Mouse (Mus musculus): Measurements from ENCODE around the gene Sept1. TPM values are rescaled to one million over a fixed set of nuclear protein-coding genes. Genes with fewer than 3 reads are reported as not detected.
A peak's percentile ranks its signal among the peaks of the same experiment; 100 is the strongest.

Gene Sept1
- total and polyA plus RNA-seq, 3 experiments: 30.6 to 116 TPM; not detected in 1

GRCm38 (mm10) chr7:127185601-127186000 lies 47.3 kb downstream of the Sept1 start (continued):
- no peak for TF ChIP-seq NRF1 (IDR thresholded peaks at IDR 0.05; ENCODE audit: insufficient read depth, low read depth, low read length, poor library complexity, severe bottlenecking)
- TF ChIP-seq TCF12 (IDR thresholded peaks at IDR 0.05; ENCODE audit: low read depth, low read length): peak; percentile 8; the same call in 1 of the 2 replicates
- TF ChIP-seq NELFE (IDR thresholded peaks at IDR 0.05; ENCODE audit: low read depth, low read length): no peak
- no peak for TF ChIP-seq ZNF384 (IDR thresholded peaks at IDR 0.05; ENCODE audit: low read depth, low read length)
- TF ChIP-seq POLR2AphosphoS2 (IDR thresholded peaks at IDR 0.05; ENCODE audit: low read length): no peak
- TF ChIP-seq TBP (IDR thresholded peaks at IDR 0.05; ENCODE audit: low read depth, low read length): no peak
- no peak for TF ChIP-seq USF1 (IDR thresholded peaks at IDR 0.05; ENCODE audit: low read depth, low read length)
- no peak for TF ChIP-seq CHD1 (IDR thresholded peaks at IDR 0.05; ENCODE audit: low read depth, low read length)
- TF ChIP-seq UBTF (IDR thresholded peaks at IDR 0.05; ENCODE audit: borderline replicate concordance, insufficient read depth, low read depth, low read length): no peak
- TF ChIP-seq ZMIZ1 (IDR thresholded peaks at IDR 0.05; ENCODE audit: low read depth, low read length): no peak
- TF ChIP-seq RCOR1 (IDR thresholded peaks at IDR 0.05; ENCODE audit: low read depth, low read length): 0 out of 2 replicates have a peak, but pooled peaks have one; percentile 30
- no peak for TF ChIP-seq BHLHE40 (IDR thresholded peaks at IDR 0.05; ENCODE audit: borderline replicate concordance, low read depth, low read length)
- TF ChIP-seq SIN3A (IDR thresholded peaks at IDR 0.05; ENCODE audit: low read length): peak; percentile 55; the same call in 1 of the 2 replicates
- no peak for TF ChIP-seq USF2 (IDR thresholded peaks at IDR 0.05; ENCODE audit: borderline replicate concordance in 1 of 2, insufficient read depth in 1 of 2, low read depth in 1 of 2, low read length in 2 of 2)
- TF ChIP-seq MAZ (IDR thresholded peaks at IDR 0.05; ENCODE audit: low read depth, low read length): peak; percentile 61; the same call in 1 of the 2 replicates
- 0 out of 2 replicates have a peak, but pooled peaks have one; percentile 20 for TF ChIP-seq ETS1 (IDR thresholded peaks at IDR 0.05; ENCODE audit: low read depth, low read length)
- no peak for TF ChIP-seq TAL1 (IDR thresholded peaks at IDR 0.05; ENCODE audit: low read length)
- no peak for TF ChIP-seq MAFK (IDR thresholded peaks at IDR 0.05; ENCODE audit: borderline replicate concordance, low read depth, low read length)

DNA sequence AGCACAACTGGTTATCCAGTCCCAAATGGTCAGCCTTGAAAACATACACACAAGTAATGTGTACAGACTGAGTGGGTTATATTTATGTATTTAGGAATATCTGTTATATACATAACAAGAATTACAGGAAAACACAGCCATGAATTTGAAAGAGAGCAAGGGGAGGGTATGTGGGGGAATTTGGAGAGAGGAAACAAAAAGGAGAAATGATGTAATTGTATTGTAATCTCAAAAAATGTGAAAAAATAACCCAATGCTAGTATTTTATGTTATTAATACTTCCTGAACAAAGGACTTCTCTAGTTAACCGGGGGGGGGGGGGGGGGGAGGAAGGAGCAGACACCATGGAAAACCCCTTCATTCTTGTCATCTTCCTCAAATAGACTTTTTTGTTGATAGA lies 48.2 kb downstream of the Sept1 start:
- DNase-seq (ENCODE audit: low read depth, low spot score): peak; percentile 61
- Histone ChIP-seq H3K79me2 (ENCODE audit: control insufficient read depth, insufficient read depth, low read length, poor library complexity) (no peaks in the 10 kb centered on the region; the same call in 1 of the 2 replicates), H3K4me1 (ENCODE audit: control insufficient read depth in 1 of 2, insufficient read depth in 2 of 2, low read length in 2 of 2) (peaks cover 36 to 45% of the 10 kb centered on the region in 2 experiments), H3K4me3 (ENCODE audit: control insufficient read depth in 1 of 2, insufficient read depth in 1 of 2, low read depth in 2 of 2, low read length in 2 of 2) (peak overlapping the region; percentile 28 to 29), H3K9me3 (replicated peaks; ENCODE audit: insufficient read depth, low read length) (no peaks in the 10 kb centered on the region), H3K27me3 (ENCODE audit: control insufficient read depth in 1 of 2, insufficient read depth in 2 of 2, low read length in 2 of 2) (no peaks in the 10 kb centered on the region), H3K27ac (ENCODE audit: control insufficient read depth, low read depth, low read length) (peak overlapping the region; percentile 92), H3K9ac (ENCODE audit: control insufficient read depth, low read depth, low read length, poor library complexity, severe bottlenecking) (peak overlapping the region; percentile 60), H3K36me3 (ENCODE audit: control insufficient read depth in 1 of 2, insufficient read depth in 2 of 2, low read length in 2 of 2) (peaks cover 0 to 50% of the 10 kb centered on the region in 2 experiments; a peak in 2 of 4 replicates)
- TF ChIP-seq TCF12 (IDR thresholded peaks at IDR 0.05; ENCODE audit: low read depth, low read length) (0 out of 2 replicates have a peak, but pooled peaks have one; percentile 12), ETS1 (IDR thresholded peaks at IDR 0.05; ENCODE audit: low read depth, low read length) (peak; percentile 80), TBP (IDR thresholded peaks at IDR 0.05; ENCODE audit: low read depth, low read length) (no peak), CHD1 (IDR thresholded peaks at IDR 0.05; ENCODE audit: low read depth, low read length) (no peak), MEF2A (IDR thresholded peaks at IDR 0.05; ENCODE audit: extremely low read depth, insufficient replicate concordance, low read depth, low read length, poor library complexity, severe bottlenecking) (peak; percentile 33; the same call in 1 of the 2 replicates), ZNF384 (IDR thresholded peaks at IDR 0.05; ENCODE audit: low read depth, low read length) (peak; percentile 65), GABPA (IDR thresholded peaks at IDR 0.05; ENCODE audit: low read depth, low read length) (no peak), MAZ (IDR thresholded peaks at IDR 0.05; ENCODE audit: low read depth, low read length) (no peak), EP300 (IDR thresholded peaks at IDR 0.05; ENCODE audit: low read depth in 1 of 2, low read length in 2 of 2) (peak in 1 of 2 experiments; percentile 62; a peak in 2 of 4 replicates), RAD21 (IDR thresholded peaks at IDR 0.05; ENCODE audit: low read depth, low read length) (no peak), JUND (IDR thresholded peaks at IDR 0.05; ENCODE audit: low read depth, low read length) (no peak), SIN3A (IDR thresholded peaks at IDR 0.05; ENCODE audit: low read length) (0 out of 2 replicates have a peak, but pooled peaks have one; percentile 6), KAT2A (conservative IDR thresholded peaks at IDR 0.05; ENCODE audit: low read depth, low read length) (0 out of 2 replicates have a peak, but pooled peaks have one; percentile 20), ELF1 (IDR thresholded peaks at IDR 0.05; ENCODE audit: low read depth, low read length) (0 out of 2 replicates have a peak, but pooled peaks have one; percentile 46)

Measured in MEL (cell line).